Comparison of ENCODE assay signal across 8 mouse cellular contexts in the genomic region with DNA sequence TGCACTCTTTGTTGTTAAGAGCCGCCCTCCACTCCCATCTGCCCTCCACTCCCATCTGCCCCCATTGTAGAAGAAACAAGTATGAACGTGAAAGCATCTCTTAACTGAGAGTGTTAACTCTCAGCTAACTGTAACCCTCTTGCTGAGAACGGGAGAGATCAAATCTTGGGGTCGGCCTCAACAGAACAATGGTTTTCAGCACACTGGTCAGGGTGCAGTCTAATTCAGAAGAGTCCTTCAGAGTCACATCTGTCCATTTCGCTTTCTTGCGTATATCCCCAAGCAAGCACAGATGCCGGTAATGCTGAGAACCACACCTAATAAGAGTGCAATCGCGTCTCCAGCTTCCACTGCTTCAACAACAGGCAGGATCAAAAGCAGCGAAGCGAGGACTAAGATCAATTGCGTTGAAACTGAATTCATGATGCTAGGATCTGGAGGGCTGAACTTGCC. TPM values are rescaled to one million over a fixed set of nuclear protein-coding genes. Genes with fewer than 3 reads are reported as not detected.
A peak's percentile ranks its signal among the peaks of the same experiment; 100 is the strongest.
DNase-seq lines count a peak whose midpoint lies in the region; ATAC-seq and TF ChIP-seq lines count a peak whose summit lies in the region.

No protein-coding gene starts in this region.

- peak; percentile 6; the same call in 1 of the 2 replicates for ATAC-seq in forebrain, embryonic 13.5 days
- ATAC-seq in kidney, embryonic 16.5 days (ENCODE audit: low FRiP score, low TSS enrichment) = no peak
- peak; percentile 12; the same call in 1 of the 2 replicates for ATAC-seq in midbrain, embryonic 14.5 days (ENCODE audit: low FRiP score, low TSS enrichment)

- 35% methylated on average over 12 of the region's 12 CpGs for WGBS in lung, adult 2 months
- 19% methylated on average over 12 of the region's 12 CpGs for WGBS in forebrain, embryonic 13.5 days
- 32% methylated on average over 12 of the region's 12 CpGs for WGBS in kidney, embryonic 16.5 days
- 17% methylated on average over 12 of the region's 12 CpGs for WGBS in midbrain, embryonic 14.5 days

- no peaks in the 10 kb centered on the region for H3K27me3 ChIP-seq in forebrain, embryonic 13.5 days
- H3K27me3 ChIP-seq in kidney, embryonic 16.5 days (ENCODE audit: insufficient read depth, low read length) = no peaks in the 10 kb centered on the region
- no peaks in the 10 kb centered on the region for H3K27me3 ChIP-seq in midbrain, embryonic 14.5 days (ENCODE audit: control insufficient read depth, insufficient read depth, low read length)

- no peak overlapping the region for H3K27ac ChIP-seq in forebrain, embryonic 13.5 days
- H3K27ac ChIP-seq in kidney, embryonic 16.5 days (ENCODE audit: low read length) = no peak overlapping the region
- H3K27ac ChIP-seq in midbrain, embryonic 14.5 days (replicated peaks; ENCODE audit: low read depth, low read length) = 0 out of 2 replicates have a peak overlapping the region, but pooled peaks have one; percentile 17

- no peaks in the 10 kb centered on the region for H3K9me3 ChIP-seq in forebrain, embryonic 13.5 days (replicated peaks)
- no peaks in the 10 kb centered on the region for H3K9me3 ChIP-seq in kidney, embryonic 16.5 days (ENCODE audit: low read length)
- no peaks in the 10 kb centered on the region for H3K9me3 ChIP-seq in midbrain, embryonic 14.5 days (ENCODE audit: control insufficient read depth, low read length)

- H3K4me3 ChIP-seq in lung, adult 2 months (replicated peaks; ENCODE audit: extremely low read depth, low read depth, low read length) = no peak overlapping the region
- peak overlapping the region; percentile 60 for H3K4me3 ChIP-seq in forebrain, embryonic 13.5 days
- H3K4me3 ChIP-seq in kidney, embryonic 16.5 days (ENCODE audit: low read length) = peak overlapping the region; percentile 34
- H3K4me3 ChIP-seq in midbrain, embryonic 14.5 days (replicated peaks; ENCODE audit: low read depth, low read length) = peak overlapping the region; percentile 60

- TF ChIP-seq POLR2A in lung, adult 2 months (IDR thresholded peaks at IDR 0.05; ENCODE audit: borderline replicate concordance, extremely low read depth, low read depth, low read length) = no peak

- H3K36me3 ChIP-seq in forebrain, embryonic 13.5 days (ENCODE audit: poor library complexity, severe bottlenecking) = no peaks in the 10 kb centered on the region
- H3K36me3 ChIP-seq in kidney, embryonic 16.5 days (ENCODE audit: insufficient read depth, low read length) = no peaks in the 10 kb centered on the region
- H3K36me3 ChIP-seq in midbrain, embryonic 14.5 days (ENCODE audit: control insufficient read depth, insufficient read depth, low read length) = no peaks in the 10 kb centered on the region

- peak overlapping the region; percentile 62 for H3K9ac ChIP-seq in forebrain, embryonic 13.5 days
- peak overlapping the region; percentile 37 for H3K9ac ChIP-seq in kidney, embryonic 16.5 days (replicated peaks; ENCODE audit: low read length)
- peak overlapping the region; percentile 42 for H3K9ac ChIP-seq in midbrain, embryonic 14.5 days (replicated peaks; ENCODE audit: low read length)

- peak; percentile 20 for DNase-seq in lung, adult 2 months
- DNase-seq in lung, postnatal 14 days = no peak
- peak; percentile 34 for DNase-seq in brain, adult 2 months (ENCODE audit: low read depth, low spot score)
- DNase-seq in midbrain, embryonic 14.5 days = peak; percentile 70
- DNase-seq in natural killer cell, adult 2 months (ENCODE audit: low spot score in 2 of 2) = no peak
- no peak for DNase-seq in right cerebral cortex, adult 18-20 months

- peak overlapping the region; percentile 62 for H3K4me2 ChIP-seq in forebrain, embryonic 13.5 days
- H3K4me2 ChIP-seq in kidney, embryonic 16.5 days (replicated peaks; ENCODE audit: low read depth, low read length) = peak overlapping the region; percentile 60
- peak overlapping the region; percentile 60 for H3K4me2 ChIP-seq in midbrain, embryonic 14.5 days (ENCODE audit: low read length)

- no peak for TF ChIP-seq CTCF in lung, adult 2 months (IDR thresholded peaks at IDR 0.05; ENCODE audit: insufficient read depth, low read length)

- no peaks in the 10 kb centered on the region; the same call in 1 of the 2 replicates for H3K4me1 ChIP-seq in lung, adult 2 months (ENCODE audit: control insufficient read depth, insufficient read depth, low read length)
- H3K4me1 ChIP-seq in forebrain, embryonic 13.5 days = peaks cover 10% of the 10 kb centered on the region; the same call in 1 of the 2 replicates
- H3K4me1 ChIP-seq in kidney, embryonic 16.5 days (ENCODE audit: insufficient read depth, low read length) = peaks cover 9% of the 10 kb centered on the region; the same call in 1 of the 2 replicates
- H3K4me1 ChIP-seq in midbrain, embryonic 14.5 days (ENCODE audit: control insufficient read depth, insufficient read depth, low read length) = peaks cover 7% of the 10 kb centered on the region; the same call in 1 of the 2 replicates

RNA-seq across cellular contexts. Expression of a gene that starts 1.0 kb away (rescaled TPM):
- polyA plus RNA-seq in lung, adult 2 months (2012; rRNA removed) = 25.6 and 57.8 TPM in 2 replicates
- polyA plus RNA-seq in forebrain, embryonic 13.5 days (2015; fragmentation: Nextera tagmentation; extraction: Ambion mirVana) = 98.9 and 101 TPM in 2 replicates
- 98.8 and 101 TPM in 2 replicates for polyA plus RNA-seq in kidney, embryonic 16.5 days (2015; fragmentation: Nextera tagmentation; extraction: Ambion mirVana)
- polyA plus RNA-seq in midbrain, embryonic 14.5 days (2014; fragmentation: Nextera tagmentation; extraction: Ambion mirVana) = 61.9 and 80.6 TPM in 2 replicates

RNA-seq across cellular contexts. Expression of a gene that starts 30.6 kb away (rescaled TPM):
- polyA plus RNA-seq in lung, adult 2 months (2012; rRNA removed) = 0.22 and 0.35 TPM in 2 replicates
- polyA plus RNA-seq in forebrain, embryonic 13.5 days (2015; fragmentation: Nextera tagmentation; extraction: Ambion mirVana) = 60.2 and 65.0 TPM in 2 replicates
- 1.3 and 1.7 TPM in 2 replicates for polyA plus RNA-seq in kidney, embryonic 16.5 days (2015; fragmentation: Nextera tagmentation; extraction: Ambion mirVana)
- polyA plus RNA-seq in midbrain, embryonic 14.5 days (2014; fragmentation: Nextera tagmentation; extraction: Ambion mirVana) = 107 and 117 TPM in 2 replicates

Comparison
In these comparisons a context has a peak if more than half of its experiments do, and no peak if none do; other contexts are left out.
1. DNase-seq: peak in lung, adult 2 months (single experiment), brain, adult 2 months (single experiment) and midbrain, embryonic 14.5 days (single experiment); none in lung, postnatal 14 days (single experiment), natural killer cell, adult 2 months (0 of 2) and right cerebral cortex, adult 18-20 months (single experiment).
2. RNA of a gene that starts 30.6 kb away (polyA plus RNA-seq): 107 to 117 TPM in midbrain, embryonic 14.5 days and 60.2 to 65.0 TPM in forebrain, embryonic 13.5 days; 1.3 to 1.7 TPM in kidney, embryonic 16.5 days and 0.22 to 0.35 TPM in lung, adult 2 months; every median in the first group is over 10 times any median in the second.
3. Peak in every context shown above with its lines, with median percentiles within 50 percentile points of each other: H3K4me2 ChIP-seq and H3K9ac ChIP-seq.